Comparison of ENCODE assay signal across 7 mouse cellular contexts in genomic region chr1:87620211-87620668, GRCm38 (mm10). TPM values are rescaled to one million over a fixed set of nuclear protein-coding genes. Genes with fewer than 3 reads are reported as not detected.
A peak's percentile ranks its signal among the peaks of the same experiment; 100 is the strongest.
DNase-seq lines count a peak whose midpoint lies in the region; TF ChIP-seq lines count a peak whose summit lies in the region.

Gene Inpp5d, plus strand, starts transcription at chr1:87620312.

- no peak for TF ChIP-seq CTCF in bone marrow macrophage, adult 2 months (IDR thresholded peaks at IDR 0.05; ENCODE audit: low read depth, low read length)
- TF ChIP-seq CTCF in thymus, adult 2 months (IDR thresholded peaks at IDR 0.05; ENCODE audit: borderline replicate concordance, control insufficient read depth, extremely low read depth, insufficient read depth, low read length, poor library complexity), result no peak

- H3K4me3 ChIP-seq in bone marrow macrophage, adult 2 months (ENCODE audit: insufficient read depth, low read length), result peak within 1 kb of the TSS; percentile 78
- peak within 1 kb of the TSS; percentile 85 for H3K4me3 ChIP-seq in thymus, adult 2 months (ENCODE audit: control insufficient read depth, insufficient read depth, low read length)

- H3K4me1 ChIP-seq in bone marrow macrophage, adult 2 months (ENCODE audit: control insufficient read depth, insufficient read depth, low read length), result peaks cover 40% of the 10 kb centered on the region
- H3K4me1 ChIP-seq in thymus, adult 2 months (replicated peaks; ENCODE audit: control insufficient read depth, insufficient read depth, low read length), result peaks cover 34% of the 10 kb centered on the region

- 0 out of 2 replicates have a peak, but pooled peaks have one; percentile 2 for TF ChIP-seq POLR2A in bone marrow macrophage, adult 2 months (IDR thresholded peaks at IDR 0.05; ENCODE audit: borderline replicate concordance, low read depth, low read length)
- TF ChIP-seq POLR2A in thymus, adult 2 months (IDR thresholded peaks at IDR 0.05; ENCODE audit: control insufficient read depth, extremely low read depth, insufficient read depth, low read length, poor library complexity), result 0 out of 2 replicates have a peak, but pooled peaks have one; percentile 37

- no peaks in the 10 kb centered on the region for H3K36me3 ChIP-seq in thymus, adult 2 months (ENCODE audit: control insufficient read depth, insufficient read depth, low read length)

- H3K27ac ChIP-seq in bone marrow macrophage, adult 2 months (ENCODE audit: insufficient read depth, low read depth, low read length), result peak within 1 kb of the TSS; percentile 94
- H3K27ac ChIP-seq in thymus, adult 2 months (ENCODE audit: control insufficient read depth, insufficient read depth, low read length), result peak within 1 kb of the TSS; percentile 80

- peak; percentile 92 for DNase-seq in MEL-GATA-1-ER (ENCODE audit: extremely low read depth, low read depth)
- peak; percentile 26 to 31 for DNase-seq in heart, postnatal 14 days
- no peak for DNase-seq in layer of hippocampus, postnatal 14 days (ENCODE audit: low spot score in 2 of 2)
- peak; percentile 75 for DNase-seq in lung, postnatal 25 days (ENCODE audit: low spot score)
- DNase-seq in thymus, adult 2 months, result peak; percentile 66
- no peak for DNase-seq in cerebellum, adult 18-20 months

- intact Hi-C loops in heart, postnatal 14 days (cut with DNase I), result no loop called here

- no peaks in the 10 kb centered on the region for H3K27me3 ChIP-seq in thymus, adult 2 months (ENCODE audit: control insufficient read depth, insufficient read depth, low read length)

- 6% methylated on average over 12 of the region's 12 CpGs for WGBS in thymus, adult 2 months

RNA-seq across cellular contexts. Expression of gene Inpp5d, which starts in this region (rescaled TPM):
- 174 and 202 TPM in 2 replicates for polyA plus RNA-seq in bone marrow macrophage, adult 2 months (2012; ENCODE audit: insufficient read depth, insufficient read length, missing spikeins)
- total RNA-seq in heart, postnatal 14 days (2021), result 10 to 100 TPM; 16.4 to 18.1 TPM
- 10 to 100 TPM; 21.0 to 21.3 TPM for total RNA-seq in layer of hippocampus, postnatal 14 days (2021)
- polyA plus RNA-seq in thymus, adult 2 months (2012; rRNA removed), result 278 and 301 TPM in 2 replicates

Comparison
In these comparisons a context has a peak if more than half of its experiments do, and no peak if none do; other contexts are left out.
1. DNase-seq: peak in MEL-GATA-1-ER (single experiment), heart, postnatal 14 days (2 of 2), lung, postnatal 25 days (single experiment) and thymus, adult 2 months (single experiment); none in layer of hippocampus, postnatal 14 days (0 of 2) and cerebellum, adult 18-20 months (0 of 2).